ENCODE assay signal across 19 mouse cellular contexts in genomic region chr14:37477599-37477998, GRCm38 (mm10).
DNase-seq lines count a peak whose midpoint lies in the region.
"Had no signal": no experiment of that assay in that cellular context is flagged by ENCODE, and none has a peak within 500 bp of the region (broad histone marks: within the 10 kb centered on the region; RNA-seq: fewer than 3 reads in every experiment).

No protein-coding gene starts in this region.

- DNase-seq in ES-CJ7 (ENCODE audit: low read depth, low spot score) (peak; percentile 16), R1 (ENCODE audit: low read depth, low spot score) (peak; percentile 53), ZHBTc4 (ENCODE audit: low read depth, low spot score) (peak; percentile 10)
- DNase-seq in spleen, postnatal 10 days (ENCODE audit: low spot score in 2 of 2) = no peak
- no peak for DNase-seq in frontal cortex, postnatal 14 days (ENCODE audit: low spot score in 2 of 2)
- DNase-seq in heart, postnatal 4 days = no peak
- DNase-seq: adrenal gland, adult 2 months; adrenal gland, adult 8-10 months; adrenal gland, postnatal 10 days; adrenal gland, postnatal 14 days; adrenal gland, postnatal 25 days; adrenal gland, postnatal 36 days; B cell, adult 2 months; cerebellum, adult 11 months; cerebellum, adult 11-12 months; cerebellum, adult 18-20 months; cerebellum, adult 2 months; cerebellum, adult 8-10 months; cerebellum, adult 9-10 months had no signal

Comparison
In these comparisons a context has a peak if more than half of its experiments do, and no peak if none do; other contexts are left out.
1. DNase-seq: peak in ES-CJ7 (single experiment), R1 (single experiment) and ZHBTc4 (single experiment); none in spleen, postnatal 10 days (0 of 2), frontal cortex, postnatal 14 days (0 of 2) and heart, postnatal 4 days (single experiment).